Mouse (Mus musculus): ENCODE results near the gene Minar1. TPM values are rescaled to one million over a fixed set of nuclear protein-coding genes. Genes with fewer than 3 reads are reported as not detected.

The Minar1 gene
- total and polyA plus RNA-seq, 2 experiments from 2014 or later, result not detected

GRCm38 (mm10) chr9:89607321-89607720 is 15.6 kb downstream of the Minar1 start:
- H3K27me3 ChIP-seq (ENCODE audit: control insufficient read depth, insufficient read depth, low read length), result no peaks in the 10 kb centered on the region
- H3K27ac ChIP-seq (ENCODE audit: low read depth), result no peak overlapping the region
- no peaks in the 10 kb centered on the region for H3K9me3 ChIP-seq (replicated peaks; ENCODE audit: control insufficient read depth, low read length)
- TF ChIP-seq CTCF (IDR thresholded peaks at IDR 0.05; ENCODE audit: low read depth) (no peak), EP300 (IDR thresholded peaks at IDR 0.05; ENCODE audit: low read depth) (no peak)
- no peaks in the 10 kb centered on the region for H3K36me3 ChIP-seq (replicated peaks; ENCODE audit: control insufficient read depth, insufficient read depth, low read length)
- no peak for DNase-seq (ENCODE audit: low spot score)
- no peaks in the 10 kb centered on the region for H3K4me1 ChIP-seq (ENCODE audit: control insufficient read depth, insufficient read depth)
- 78% methylated on average over 7 of the region's 7 CpGs for WGBS
- H3K9ac ChIP-seq (replicated peaks; ENCODE audit: low read depth, low read length), result no peak overlapping the region
- H3K4me2 ChIP-seq (ENCODE audit: low read depth, low read length), result no peak overlapping the region
- no peak overlapping the region for H3K4me3 ChIP-seq (ENCODE audit: low read depth, low read length)
- no peak for ATAC-seq (ENCODE audit: insufficient read depth, low read depth)

DNA sequence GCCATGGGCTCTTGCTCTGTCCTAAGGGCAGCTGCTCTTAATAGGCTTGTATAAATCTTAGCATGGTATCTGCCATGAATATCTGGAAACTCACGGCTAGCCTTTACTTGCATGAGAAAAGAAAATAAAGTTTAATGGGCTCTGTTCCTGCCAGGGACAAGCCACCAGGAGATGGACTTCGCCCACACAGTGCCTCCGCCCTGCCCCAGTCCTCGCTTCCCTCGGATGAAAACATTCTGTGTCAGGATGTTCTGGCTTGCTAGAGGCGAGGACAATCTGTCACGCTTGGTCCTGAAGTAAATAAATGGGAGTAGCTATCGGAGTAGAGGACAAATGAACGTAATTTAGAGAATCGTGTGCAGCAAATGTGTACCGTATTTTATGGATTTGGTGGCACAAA is 16.7 kb downstream of the Minar1 start:
- Histone ChIP-seq H3K4me2 (ENCODE audit: low read depth, low read length) (no peak overlapping the region), H3K4me3 (ENCODE audit: low read depth, low read length) (no peak overlapping the region), H3K27ac (ENCODE audit: low read depth) (no peak overlapping the region), H3K4me1 (ENCODE audit: control insufficient read depth, insufficient read depth) (no peaks in the 10 kb centered on the region), H3K9me3 (replicated peaks; ENCODE audit: control insufficient read depth, low read length) (no peaks in the 10 kb centered on the region), H3K36me3 (replicated peaks; ENCODE audit: control insufficient read depth, insufficient read depth, low read length) (no peaks in the 10 kb centered on the region), H3K9ac (replicated peaks; ENCODE audit: low read depth, low read length) (no peak overlapping the region), H3K27me3 (ENCODE audit: control insufficient read depth, insufficient read depth, low read length) (no peaks in the 10 kb centered on the region)
- 69% methylated on average over 11 of the region's 11 CpGs for WGBS
- ATAC-seq (ENCODE audit: insufficient read depth, low read depth) (no peak), DNase-seq (ENCODE audit: low spot score) (no peak)
- TF ChIP-seq EP300 (IDR thresholded peaks at IDR 0.05; ENCODE audit: low read depth) (no peak), CTCF (IDR thresholded peaks at IDR 0.05; ENCODE audit: low read depth) (no peak)

DNA sequence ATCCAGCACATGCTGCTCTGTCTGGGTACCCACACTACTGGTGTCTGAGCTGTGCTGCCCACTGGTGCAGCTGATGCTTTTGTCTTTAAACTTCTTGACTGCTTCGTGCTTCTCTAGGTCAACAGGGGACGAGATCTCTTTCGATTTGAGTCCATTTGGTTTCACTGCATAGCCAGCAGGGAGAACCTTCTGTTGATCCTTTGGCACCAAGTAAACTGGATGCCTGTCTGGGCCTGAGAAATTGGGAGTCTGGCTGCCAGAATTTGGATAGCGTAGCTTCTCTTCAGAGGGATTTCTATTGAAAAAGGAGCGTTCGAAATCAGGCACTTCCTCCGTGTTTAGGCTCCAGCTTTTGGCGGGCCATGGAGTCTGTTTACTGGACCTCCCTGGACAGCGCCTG is 21.0 kb downstream of the Minar1 start:
- Histone ChIP-seq H3K4me3 (ENCODE audit: low read depth, low read length) (no peak overlapping the region), H3K9me3 (replicated peaks; ENCODE audit: control insufficient read depth, low read length) (no peaks in the 10 kb centered on the region), H3K4me1 (ENCODE audit: control insufficient read depth, insufficient read depth) (no peaks in the 10 kb centered on the region), H3K27me3 (ENCODE audit: control insufficient read depth, insufficient read depth, low read length) (no peaks in the 10 kb centered on the region), H3K36me3 (replicated peaks; ENCODE audit: control insufficient read depth, insufficient read depth, low read length) (no peaks in the 10 kb centered on the region), H3K9ac (replicated peaks; ENCODE audit: low read depth, low read length) (no peak overlapping the region), H3K27ac (ENCODE audit: low read depth) (no peak overlapping the region), H3K4me2 (ENCODE audit: low read depth, low read length) (no peak overlapping the region)
- DNase-seq (ENCODE audit: low spot score), result no peak
- 83% methylated on average over 9 of the region's 9 CpGs for WGBS
- ATAC-seq (ENCODE audit: insufficient read depth, low read depth), result no peak
- TF ChIP-seq CTCF (IDR thresholded peaks at IDR 0.05; ENCODE audit: low read depth), result no peak
- no peak for TF ChIP-seq EP300 (IDR thresholded peaks at IDR 0.05; ENCODE audit: low read depth)

DNA sequence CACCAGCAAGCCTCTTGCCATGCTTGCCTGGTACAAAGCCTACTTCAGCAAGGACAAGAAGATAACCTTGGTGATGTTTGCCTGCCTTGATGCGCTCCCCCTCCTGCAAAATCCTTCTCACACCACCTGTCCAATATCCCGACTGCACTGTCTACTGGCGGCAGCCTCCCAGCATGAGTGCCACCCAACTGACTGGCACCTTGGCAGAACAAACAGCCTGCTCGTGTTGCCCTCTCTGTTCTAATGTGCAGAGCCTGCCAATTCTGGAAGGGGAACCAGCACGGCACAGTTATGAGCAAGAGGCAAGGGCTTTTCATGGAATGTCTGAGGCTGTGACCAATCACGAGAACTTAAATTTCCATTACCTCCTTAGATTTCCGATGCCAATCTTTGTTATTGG is 22.2 kb downstream of the Minar1 start:
- H3K4me1 ChIP-seq (ENCODE audit: control insufficient read depth, insufficient read depth), result no peaks in the 10 kb centered on the region

GRCm38 (mm10) chr9:89597071-89597470 is 25.9 kb downstream of the Minar1 start:
- H3K9me3 ChIP-seq (replicated peaks; ENCODE audit: control insufficient read depth, low read length), result no peaks in the 10 kb centered on the region
- H3K9ac ChIP-seq (replicated peaks; ENCODE audit: low read depth, low read length), result no peak overlapping the region
- TF ChIP-seq EP300 (IDR thresholded peaks at IDR 0.05; ENCODE audit: low read depth), result no peak
- TF ChIP-seq CTCF (IDR thresholded peaks at IDR 0.05; ENCODE audit: low read depth), result no peak
- ATAC-seq (ENCODE audit: insufficient read depth, low read depth) (no peak), DNase-seq (ENCODE audit: low spot score) (no peak)
- WGBS, result 24% methylated on average over 3 of the region's 3 CpGs
- H3K4me2 ChIP-seq (ENCODE audit: low read depth, low read length), result no peak overlapping the region
- no peaks in the 10 kb centered on the region for H3K36me3 ChIP-seq (replicated peaks; ENCODE audit: control insufficient read depth, insufficient read depth, low read length)
- H3K27me3 ChIP-seq (ENCODE audit: control insufficient read depth, insufficient read depth, low read length), result no peaks in the 10 kb centered on the region
- no peak overlapping the region for H3K4me3 ChIP-seq (ENCODE audit: low read depth, low read length)
- no peak overlapping the region for H3K27ac ChIP-seq (ENCODE audit: low read depth)
- H3K4me1 ChIP-seq (ENCODE audit: control insufficient read depth, insufficient read depth), result no peaks in the 10 kb centered on the region

More for the DNA sequence above, 22.2 kb downstream of the Minar1 start:
- no peaks in the 10 kb centered on the region for H3K27me3 ChIP-seq (ENCODE audit: control insufficient read depth, insufficient read depth, low read length)
- TF ChIP-seq CTCF (IDR thresholded peaks at IDR 0.05; ENCODE audit: low read depth), result no peak
- TF ChIP-seq EP300 (IDR thresholded peaks at IDR 0.05; ENCODE audit: low read depth), result no peak
- H3K4me3 ChIP-seq (ENCODE audit: low read depth, low read length), result no peak overlapping the region
- no peak for ATAC-seq (ENCODE audit: insufficient read depth, low read depth)
- no peak overlapping the region for H3K9ac ChIP-seq (replicated peaks; ENCODE audit: low read depth, low read length)
- 71% methylated on average over 7 of the region's 7 CpGs for WGBS
- no peaks in the 10 kb centered on the region for H3K9me3 ChIP-seq (replicated peaks; ENCODE audit: control insufficient read depth, low read length)
- no peak for DNase-seq (ENCODE audit: low spot score)
- H3K4me2 ChIP-seq (ENCODE audit: low read depth, low read length), result no peak overlapping the region
- H3K27ac ChIP-seq (ENCODE audit: low read depth), result no peak overlapping the region
- H3K36me3 ChIP-seq (replicated peaks; ENCODE audit: control insufficient read depth, insufficient read depth, low read length), result no peaks in the 10 kb centered on the region

DNA sequence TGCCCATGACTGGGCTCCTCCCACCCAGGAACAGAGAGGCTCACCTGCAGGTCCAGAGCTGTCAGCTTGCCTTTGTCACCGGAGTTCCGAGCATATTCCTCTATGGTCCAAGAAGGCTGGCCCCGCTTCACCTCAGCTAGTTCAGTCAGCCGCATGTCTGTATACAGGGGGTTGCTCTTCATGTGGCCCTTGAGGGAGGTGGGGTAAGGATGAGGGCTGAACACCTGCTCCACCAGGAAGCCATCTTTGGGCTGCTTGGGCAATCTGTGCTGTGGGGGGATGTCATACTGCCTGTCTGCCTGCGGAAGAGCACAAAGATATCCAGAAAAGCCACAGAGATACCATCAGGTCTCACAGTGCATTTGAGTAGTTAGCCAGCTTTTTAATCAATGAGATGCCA is 26.5 kb downstream of the Minar1 start:
- Histone ChIP-seq H3K27me3 (ENCODE audit: control insufficient read depth, insufficient read depth, low read length) (no peaks in the 10 kb centered on the region), H3K36me3 (replicated peaks; ENCODE audit: control insufficient read depth, insufficient read depth, low read length) (no peaks in the 10 kb centered on the region), H3K27ac (ENCODE audit: low read depth) (no peak overlapping the region), H3K9me3 (replicated peaks; ENCODE audit: control insufficient read depth, low read length) (no peaks in the 10 kb centered on the region), H3K9ac (replicated peaks; ENCODE audit: low read depth, low read length) (no peak overlapping the region), H3K4me3 (ENCODE audit: low read depth, low read length) (no peak overlapping the region), H3K4me1 (ENCODE audit: control insufficient read depth, insufficient read depth) (no peaks in the 10 kb centered on the region), H3K4me2 (ENCODE audit: low read depth, low read length) (no peak overlapping the region)
- WGBS, result 86% methylated on average over 5 of the region's 5 CpGs
- TF ChIP-seq CTCF (IDR thresholded peaks at IDR 0.05; ENCODE audit: low read depth) (no peak), EP300 (IDR thresholded peaks at IDR 0.05; ENCODE audit: low read depth) (no peak)
- ATAC-seq (ENCODE audit: insufficient read depth, low read depth) (no peak), DNase-seq (ENCODE audit: low spot score) (no peak)

All from heart, postnatal 0 days (tissue).